Mouse (Mus musculus): Measurements from ENCODE around the gene Slc7a11. TPM values are rescaled to one million over a fixed set of nuclear protein-coding genes. Genes with fewer than 3 reads are reported as not detected.

The Slc7a11 gene
- polyA plus RNA-seq, 1 experiment from 2014 or later: 0.25 TPM

- 21% methylated on average over 6 of the region's 6 CpGs for WGBS
- Histone ChIP-seq H3K9me3 (replicated peaks; ENCODE audit: control insufficient read depth, low read length) (no peaks in the 10 kb centered on the region), H3K27ac (ENCODE audit: low read length) (no peak overlapping the region), H3K4me1 (ENCODE audit: control insufficient read depth, insufficient read depth, low read length) (no peaks in the 10 kb centered on the region), H3K27me3 (ENCODE audit: control insufficient read depth, insufficient read depth, low read length) (no peaks in the 10 kb centered on the region), H3K36me3 (ENCODE audit: control insufficient read depth, insufficient read depth) (no peaks in the 10 kb centered on the region), H3K9ac (ENCODE audit: low read length) (no peak overlapping the region), H3K4me3 (ENCODE audit: low read length) (no peak overlapping the region), H3K4me2 (ENCODE audit: low read depth, low read length) (no peak overlapping the region)
- no peak for ATAC-seq (replicated peaks; ENCODE audit: extremely low read depth, insufficient read depth, low FRiP score)
Measured at GRCm38 (mm10) chr3:50302648-50303047, 140.8 kb downstream of the Slc7a11 start.

GRCm38 (mm10) chr3:50300952-50301303, 142.5 kb downstream of the Slc7a11 start:
- ATAC-seq (replicated peaks; ENCODE audit: extremely low read depth, insufficient read depth, low FRiP score): no peak
- Histone ChIP-seq H3K27ac (ENCODE audit: low read length) (no peak overlapping the region), H3K4me2 (ENCODE audit: low read depth, low read length) (no peak overlapping the region), H3K36me3 (ENCODE audit: control insufficient read depth, insufficient read depth) (no peaks in the 10 kb centered on the region), H3K9ac (ENCODE audit: low read length) (no peak overlapping the region), H3K4me1 (ENCODE audit: control insufficient read depth, insufficient read depth, low read length) (no peaks in the 10 kb centered on the region), H3K4me3 (ENCODE audit: low read length) (no peak overlapping the region), H3K27me3 (ENCODE audit: control insufficient read depth, insufficient read depth, low read length) (no peaks in the 10 kb centered on the region), H3K9me3 (replicated peaks; ENCODE audit: control insufficient read depth, low read length) (no peaks in the 10 kb centered on the region)
- 4% methylated on average over 4 of the region's 4 CpGs for WGBS

- Histone ChIP-seq H3K9me3 (replicated peaks; ENCODE audit: control insufficient read depth, low read length) (no peaks in the 10 kb centered on the region), H3K4me3 (ENCODE audit: low read length) (no peak overlapping the region), H3K4me2 (ENCODE audit: low read depth, low read length) (no peak overlapping the region), H3K27ac (ENCODE audit: low read length) (no peak overlapping the region), H3K4me1 (ENCODE audit: control insufficient read depth, insufficient read depth, low read length) (no peaks in the 10 kb centered on the region), H3K27me3 (ENCODE audit: control insufficient read depth, insufficient read depth, low read length) (no peaks in the 10 kb centered on the region), H3K36me3 (ENCODE audit: control insufficient read depth, insufficient read depth) (no peaks in the 10 kb centered on the region), H3K9ac (ENCODE audit: low read length) (no peak overlapping the region)
- 66% methylated on average over 17 of the region's 17 CpGs for WGBS
- ATAC-seq (replicated peaks; ENCODE audit: extremely low read depth, insufficient read depth, low FRiP score): no peak
Measured at GRCm38 (mm10) chr3:50300002-50300951, 143.1 kb downstream of the Slc7a11 start.

- WGBS: 74% methylated on average over 7 of the region's 7 CpGs
- Histone ChIP-seq H3K4me3 (ENCODE audit: low read length) (no peak overlapping the region), H3K4me1 (ENCODE audit: control insufficient read depth, insufficient read depth, low read length) (no peaks in the 10 kb centered on the region), H3K36me3 (ENCODE audit: control insufficient read depth, insufficient read depth) (no peaks in the 10 kb centered on the region), H3K27ac (ENCODE audit: low read length) (no peak overlapping the region), H3K9me3 (replicated peaks; ENCODE audit: control insufficient read depth, low read length) (no peaks in the 10 kb centered on the region), H3K27me3 (ENCODE audit: control insufficient read depth, insufficient read depth, low read length) (no peaks in the 10 kb centered on the region), H3K9ac (ENCODE audit: low read length) (no peak overlapping the region), H3K4me2 (ENCODE audit: low read depth, low read length) (no peak overlapping the region)
- ATAC-seq (replicated peaks; ENCODE audit: extremely low read depth, insufficient read depth, low FRiP score): no peak
Measured at GRCm38 (mm10) chr3:50298366-50298991, 144.9 kb downstream of the Slc7a11 start.

- no peak for ATAC-seq (replicated peaks; ENCODE audit: extremely low read depth, insufficient read depth, low FRiP score)
- Histone ChIP-seq H3K36me3 (ENCODE audit: control insufficient read depth, insufficient read depth) (no peaks in the 10 kb centered on the region), H3K27me3 (ENCODE audit: control insufficient read depth, insufficient read depth, low read length) (no peaks in the 10 kb centered on the region), H3K4me1 (ENCODE audit: control insufficient read depth, insufficient read depth, low read length) (no peaks in the 10 kb centered on the region), H3K27ac (ENCODE audit: low read length) (no peak overlapping the region), H3K9me3 (replicated peaks; ENCODE audit: control insufficient read depth, low read length) (no peaks in the 10 kb centered on the region), H3K9ac (ENCODE audit: low read length) (no peak overlapping the region), H3K4me3 (ENCODE audit: low read length) (no peak overlapping the region), H3K4me2 (ENCODE audit: low read depth, low read length) (no peak overlapping the region)
- WGBS: 62% methylated on average over 10 of the region's 10 CpGs
Measured at GRCm38 (mm10) chr3:50296956-50297355, 146.5 kb downstream of the Slc7a11 start.

GRCm38 (mm10) chr3:50275023-50275422, 168.4 kb downstream of the Slc7a11 start:
- Histone ChIP-seq H3K9me3 (replicated peaks; ENCODE audit: control insufficient read depth, low read length) (no peaks in the 10 kb centered on the region), H3K27me3 (ENCODE audit: control insufficient read depth, insufficient read depth, low read length) (no peaks in the 10 kb centered on the region), H3K4me2 (ENCODE audit: low read depth, low read length) (no peak overlapping the region), H3K36me3 (ENCODE audit: control insufficient read depth, insufficient read depth) (no peaks in the 10 kb centered on the region), H3K9ac (ENCODE audit: low read length) (no peak overlapping the region), H3K4me1 (ENCODE audit: control insufficient read depth, insufficient read depth, low read length) (no peaks in the 10 kb centered on the region), H3K4me3 (ENCODE audit: low read length) (no peak overlapping the region), H3K27ac (ENCODE audit: low read length) (no peak overlapping the region)
- 66% methylated on average over 2 of the region's 2 CpGs for WGBS
- ATAC-seq (replicated peaks; ENCODE audit: extremely low read depth, insufficient read depth, low FRiP score): no peak

- no peaks in the 10 kb centered on the region for H3K27me3 ChIP-seq (ENCODE audit: control insufficient read depth, insufficient read depth, low read length)
- no peak overlapping the region for H3K9ac ChIP-seq (ENCODE audit: low read length)
- H3K4me1 ChIP-seq (ENCODE audit: control insufficient read depth, insufficient read depth, low read length): no peaks in the 10 kb centered on the region
- H3K27ac ChIP-seq (ENCODE audit: low read length): no peak overlapping the region
- H3K4me2 ChIP-seq (ENCODE audit: low read depth, low read length): no peak overlapping the region
- H3K36me3 ChIP-seq (ENCODE audit: control insufficient read depth, insufficient read depth): no peaks in the 10 kb centered on the region
- no peak for ATAC-seq (replicated peaks; ENCODE audit: extremely low read depth, insufficient read depth, low FRiP score)
- no peaks in the 10 kb centered on the region for H3K9me3 ChIP-seq (replicated peaks; ENCODE audit: control insufficient read depth, low read length)
- H3K4me3 ChIP-seq (ENCODE audit: low read length): no peak overlapping the region
Measured at GRCm38 (mm10) chr3:50272222-50272621, 171.2 kb downstream of the Slc7a11 start.

GRCm38 (mm10) chr3:50269680-50270079, 173.7 kb downstream of the Slc7a11 start:
- Histone ChIP-seq H3K27me3 (ENCODE audit: control insufficient read depth, insufficient read depth, low read length) (no peaks in the 10 kb centered on the region), H3K4me2 (ENCODE audit: low read depth, low read length) (no peak overlapping the region), H3K4me1 (ENCODE audit: control insufficient read depth, insufficient read depth, low read length) (no peaks in the 10 kb centered on the region), H3K36me3 (ENCODE audit: control insufficient read depth, insufficient read depth) (no peaks in the 10 kb centered on the region), H3K27ac (ENCODE audit: low read length) (no peak overlapping the region), H3K4me3 (ENCODE audit: low read length) (no peak overlapping the region), H3K9me3 (replicated peaks; ENCODE audit: control insufficient read depth, low read length) (no peaks in the 10 kb centered on the region), H3K9ac (ENCODE audit: low read length) (no peak overlapping the region)
- ATAC-seq (replicated peaks; ENCODE audit: extremely low read depth, insufficient read depth, low FRiP score): no peak
- WGBS: 78% methylated on average over 4 of the region's 4 CpGs

GRCm38 (mm10) chr3:50262547-50263087, 180.8 kb downstream of the Slc7a11 start:
- H3K36me3 ChIP-seq (ENCODE audit: control insufficient read depth, insufficient read depth): no peaks in the 10 kb centered on the region
- H3K9me3 ChIP-seq (replicated peaks; ENCODE audit: control insufficient read depth, low read length): no peaks in the 10 kb centered on the region
- 42% methylated on average over 2 of the region's 2 CpGs for WGBS
- no peaks in the 10 kb centered on the region for H3K4me1 ChIP-seq (ENCODE audit: control insufficient read depth, insufficient read depth, low read length)
- no peak overlapping the region for H3K9ac ChIP-seq (ENCODE audit: low read length)
- H3K4me3 ChIP-seq (ENCODE audit: low read length): no peak overlapping the region
- H3K4me2 ChIP-seq (ENCODE audit: low read depth, low read length): no peak overlapping the region
- ATAC-seq (replicated peaks; ENCODE audit: extremely low read depth, insufficient read depth, low FRiP score): no peak
- no peak overlapping the region for H3K27ac ChIP-seq (ENCODE audit: low read length)
- no peaks in the 10 kb centered on the region for H3K27me3 ChIP-seq (ENCODE audit: control insufficient read depth, insufficient read depth, low read length)
